Mouse (Mus musculus) natural killer cell, adult 2 months (primary cell): ENCODE measurements around the gene Mapk7.

Experiments used
- DNase-seq, 2 experiments: peaks; one replicate each; pipeline ENCODE4 v3.0.0; 2022; ENCODE audit warnings: low spot score in 2 of 2

The Mapk7 gene

GRCm38 (mm10) chr11:61494129-61494997, at the start of gene Mapk7:
TSS of gene Mapk7 (minus strand) at chr11:61494406.
- DNase-seq: peak; percentile 91 to 95

GRCm38 (mm10) chr11:61541106-61541505, 46.9 kb upstream of the Mapk7 start:
- DNase-seq: no peak

DNA sequence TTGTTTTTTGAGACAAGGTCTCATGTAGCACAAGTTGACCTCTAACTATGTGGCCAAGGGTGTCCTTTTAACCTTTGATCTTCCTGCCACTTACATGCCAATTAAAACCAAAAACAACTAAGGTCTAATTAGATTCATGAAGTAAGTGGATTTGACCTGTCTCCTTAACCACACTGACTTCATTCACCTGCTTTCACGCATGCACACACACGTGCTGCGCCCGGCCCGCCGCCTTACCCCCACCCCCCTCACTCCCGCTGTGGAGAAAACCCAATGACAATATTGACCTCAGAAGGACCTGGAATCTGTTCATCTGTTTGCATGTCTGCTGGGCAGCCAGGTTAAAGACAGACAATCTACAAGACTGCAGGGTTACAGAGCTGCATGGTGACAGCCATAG, 46.4 kb upstream of the Mapk7 start:
- DNase-seq: no peak

- no peak for DNase-seq
Measured at GRCm38 (mm10) chr11:61537362-61537761, 43.2 kb upstream of the Mapk7 start.

DNA sequence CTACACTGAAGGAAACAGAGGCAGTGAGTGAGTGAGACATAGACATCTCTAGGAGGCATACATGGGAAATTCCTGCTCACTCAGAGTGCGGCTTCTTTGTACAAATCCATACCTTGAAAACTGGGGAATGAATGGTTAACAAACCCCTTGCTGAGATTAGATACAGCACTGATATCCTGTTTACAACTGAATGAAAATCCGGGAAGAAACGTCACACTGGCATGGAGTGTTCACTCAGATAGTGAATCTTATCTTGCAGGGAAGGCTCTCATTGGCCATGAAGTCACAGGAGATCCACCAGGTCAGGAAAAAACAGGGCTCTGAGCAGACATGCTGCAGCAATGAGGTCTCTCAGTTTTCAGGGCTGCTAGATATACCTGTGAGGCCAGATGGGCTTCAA, 42.7 kb upstream of the Mapk7 start:
- DNase-seq: no peak

DNA sequence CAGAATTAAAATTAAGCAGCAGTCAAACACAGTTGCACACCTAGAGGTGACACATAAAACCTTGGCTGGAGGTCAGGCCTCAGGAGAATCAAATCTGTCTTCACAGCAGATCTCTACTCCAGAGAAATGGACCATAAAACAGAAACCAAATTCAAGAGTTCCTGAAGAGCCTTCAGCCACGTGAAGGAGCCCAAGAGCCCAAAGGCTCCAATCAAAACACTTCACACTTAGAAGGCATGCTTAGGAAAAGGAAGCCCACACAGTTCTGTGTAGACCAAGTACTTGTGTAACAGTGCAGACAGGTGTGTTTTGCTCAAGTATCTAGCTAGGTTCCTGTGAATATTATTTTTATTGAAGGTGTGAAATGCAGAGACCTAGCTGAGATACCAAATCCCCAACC, 41.3 kb upstream of the Mapk7 start:
- no peak for DNase-seq

GRCm38 (mm10) chr11:61533571-61533970, 39.4 kb upstream of the Mapk7 start:
- DNase-seq: no peak

DNA sequence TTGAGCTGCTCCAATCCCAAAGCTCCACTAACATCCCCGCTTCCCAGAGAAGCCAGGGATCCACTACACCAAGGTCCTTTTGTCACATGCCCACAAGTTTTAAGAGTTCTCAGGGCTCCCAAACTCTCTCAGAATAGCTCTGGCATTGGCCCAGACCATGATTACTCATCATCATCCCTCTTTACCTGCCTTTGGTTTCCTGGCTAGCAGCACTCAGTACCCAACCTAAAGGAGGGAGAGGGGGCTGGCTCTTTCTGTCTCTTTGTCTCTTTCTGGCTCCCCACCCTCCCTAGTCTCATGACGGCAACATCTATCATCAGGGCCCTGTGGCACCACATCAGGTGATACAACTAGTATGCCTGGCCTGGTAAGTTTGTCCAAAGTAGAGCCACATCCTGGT, 38.6 kb upstream of the Mapk7 start:
- DNase-seq: no peak

- DNase-seq: no peak
Measured at GRCm38 (mm10) chr11:61529268-61529713, 35.1 kb upstream of the Mapk7 start.

DNA sequence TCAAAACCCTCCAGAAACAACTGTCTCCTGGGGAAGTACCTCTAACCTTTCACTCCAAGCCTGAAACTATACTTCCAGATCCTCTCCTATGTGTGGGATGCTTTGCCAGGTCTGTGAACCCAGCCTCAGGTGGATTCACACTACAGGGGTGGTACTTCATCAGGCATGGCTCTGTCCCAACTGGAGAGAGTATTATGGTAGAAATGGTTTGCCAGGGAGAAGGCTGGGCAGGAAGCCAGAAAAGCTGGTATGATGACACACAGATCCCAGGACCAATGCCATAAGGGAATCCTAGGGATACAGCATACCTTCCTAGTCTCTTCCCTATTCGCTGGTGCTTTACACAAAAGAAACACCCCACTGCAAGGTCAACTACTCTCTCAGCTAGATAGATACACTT, 32.7 kb upstream of the Mapk7 start:
- no peak for DNase-seq

DNA sequence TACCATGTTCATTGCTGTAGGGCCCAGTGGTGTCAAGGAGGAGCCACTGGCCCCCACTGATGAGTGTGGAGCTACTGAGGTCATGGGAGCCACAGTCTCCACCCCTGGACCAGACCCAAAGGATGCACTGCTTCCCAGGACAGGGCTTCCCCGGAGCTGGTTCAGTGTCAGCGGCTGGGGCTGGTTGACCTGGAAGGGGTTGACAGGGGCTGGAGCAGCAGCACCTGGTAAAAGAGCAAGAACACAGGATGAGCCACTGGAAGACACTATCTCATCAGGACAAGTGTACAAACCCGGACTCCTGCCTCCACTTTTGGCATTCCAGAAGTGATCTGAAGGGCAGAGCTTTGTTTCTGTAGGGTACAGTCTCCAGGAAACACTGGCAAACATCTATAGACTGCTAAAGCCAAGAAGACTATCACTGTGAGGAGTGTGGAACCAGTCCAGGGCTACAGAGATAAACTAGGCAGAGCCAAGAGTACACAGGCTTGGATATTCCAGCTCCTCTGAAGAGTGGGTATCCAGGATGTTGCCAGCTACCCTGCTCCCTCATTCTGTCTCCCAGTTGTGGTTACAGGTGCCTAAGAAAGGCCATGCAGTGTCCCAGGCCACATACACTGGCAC, 25.4 kb upstream of the Mapk7 start:
- DNase-seq: no peak

DNA sequence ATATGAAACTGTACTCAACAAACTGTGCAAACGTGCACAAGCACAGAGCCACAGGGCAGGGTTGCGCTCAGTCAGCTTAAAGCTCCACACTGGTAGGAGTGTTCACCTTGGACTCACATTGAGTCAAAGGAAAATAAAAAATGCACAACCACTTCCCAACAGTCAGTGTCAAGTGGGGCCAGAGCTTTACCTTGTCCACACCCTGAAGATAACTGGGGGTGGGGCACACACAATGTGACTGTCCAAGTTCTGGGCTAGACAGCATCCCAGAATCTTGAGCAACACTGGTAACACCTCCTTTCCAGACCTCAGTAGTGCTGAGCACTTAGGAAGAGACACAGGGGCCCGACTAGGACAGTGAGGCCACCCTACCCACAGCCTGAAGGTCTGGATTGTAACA, 24.7 kb upstream of the Mapk7 start:
- DNase-seq: no peak

GRCm38 (mm10) chr11:61517971-61518370, 23.8 kb upstream of the Mapk7 start:
- no peak for DNase-seq

DNA sequence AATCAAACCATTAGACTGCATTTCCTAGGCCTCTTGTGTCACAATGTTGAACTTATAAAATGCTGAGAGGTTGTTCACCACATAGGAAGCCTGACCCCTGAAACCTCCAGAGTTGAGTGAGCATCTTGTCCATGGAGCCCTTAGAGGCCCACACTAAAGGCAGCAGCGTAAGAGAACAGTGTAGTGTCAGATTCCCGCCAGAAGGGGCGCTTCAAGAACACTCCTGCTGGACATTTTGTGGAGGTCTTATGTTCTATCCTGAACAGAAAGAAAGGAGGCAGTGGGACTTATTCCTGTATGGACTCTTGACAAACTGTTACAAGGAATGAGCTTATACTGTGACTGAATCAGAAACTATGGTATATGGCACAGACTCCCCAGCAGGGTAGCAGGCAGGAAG, 20.7 kb upstream of the Mapk7 start:
- peak in 1 of 2 experiments; percentile 25 for DNase-seq

- peak; percentile 93 to 95 for DNase-seq
Measured at GRCm38 (mm10) chr11:61504713-61505257, 10.6 kb upstream of the Mapk7 start, which contains the start of gene B9d1. TSS of gene B9d1 (plus strand) at chr11:61505144.

GRCm38 (mm10) chr11:61503933-61504332, 9.7 kb upstream of the Mapk7 start:
- no peak for DNase-seq

- peak in 1 of 2 experiments; percentile 35 for DNase-seq
Measured at GRCm38 (mm10) chr11:61498736-61499504, 4.7 kb upstream of the Mapk7 start.

DNA sequence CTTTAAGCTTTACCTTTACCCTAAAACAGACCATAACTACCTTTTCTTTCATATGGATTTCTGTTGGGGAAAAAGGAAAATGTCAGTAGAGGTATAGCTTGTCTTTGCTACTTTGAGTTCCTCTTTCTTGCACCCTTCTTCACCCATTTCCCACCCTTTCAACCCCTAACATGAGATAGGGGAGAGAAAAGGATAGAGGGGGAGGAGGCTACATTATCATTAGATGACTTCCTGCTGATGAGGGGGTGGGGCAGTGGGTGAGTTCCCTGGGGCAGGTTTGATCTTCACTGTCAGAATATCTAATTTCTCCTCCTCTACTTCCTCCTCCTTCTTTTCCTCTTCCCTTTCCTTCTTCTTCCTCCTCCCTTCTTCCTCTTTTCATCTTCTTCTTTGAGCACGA, 3.3 kb upstream of the Mapk7 start:
- DNase-seq: no peak

DNA sequence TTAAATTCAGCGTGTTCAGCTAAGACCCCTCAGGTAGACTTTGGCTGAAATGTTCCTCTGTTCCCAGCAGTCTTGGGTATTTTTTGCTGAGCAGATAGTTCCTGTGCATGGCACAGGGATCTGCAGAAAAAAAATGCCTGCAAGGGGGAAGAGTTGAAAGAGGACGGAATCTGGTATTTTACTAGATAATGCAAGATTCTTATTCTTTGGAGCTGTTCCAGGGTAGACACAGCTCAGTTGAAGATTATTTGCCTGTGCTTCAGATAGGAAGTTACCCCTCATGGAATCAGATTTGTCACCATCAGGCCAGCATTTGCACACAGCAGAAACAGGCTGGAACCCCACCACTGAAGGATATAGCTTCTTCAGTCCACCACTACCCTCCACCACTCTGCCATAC, 1.3 kb upstream of the Mapk7 start:
- DNase-seq: no peak

DNA sequence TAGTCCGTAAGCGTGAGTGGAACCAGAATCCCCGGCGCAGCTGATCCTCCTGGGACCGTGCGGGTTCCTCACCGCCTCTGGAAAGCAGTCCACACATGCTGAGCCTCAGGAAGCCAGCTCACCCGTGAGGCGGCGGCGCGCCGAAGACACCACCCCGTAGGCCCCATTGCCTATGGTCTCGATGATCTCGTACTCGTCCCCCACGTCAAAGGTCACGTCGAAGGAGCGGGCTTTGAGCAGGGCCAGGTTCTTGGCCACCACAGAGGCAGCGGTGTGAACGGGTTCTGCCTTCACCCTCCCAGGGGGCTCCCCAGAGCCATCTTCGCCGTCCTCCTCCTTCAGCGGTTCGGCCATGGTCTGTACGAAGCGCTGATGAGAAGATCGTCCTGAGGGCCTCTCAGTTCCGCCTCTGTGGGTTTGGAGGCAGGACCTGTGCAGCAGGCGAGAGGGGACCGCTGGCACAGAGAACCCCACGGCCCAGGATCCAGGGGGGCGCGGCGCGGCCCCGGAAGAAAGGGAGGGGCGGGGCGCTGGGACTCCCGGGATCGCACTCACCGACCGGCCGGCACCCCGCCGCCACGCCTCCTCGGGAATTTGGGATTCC, 579 bp downstream of the Mapk7 start:
- DNase-seq: no peak

GRCm38 (mm10) chr11:61492749-61493401, 1.3 kb downstream of the Mapk7 start:
- no peak for DNase-seq
